Mouse (Mus musculus) brain, embryonic 14.5 days (tissue): Measurements from ENCODE around the gene Nxn.

Source experiments
- CTCF ChIP-seq: fragments of 200-500 bp; IDR thresholded peaks from 2 replicates; pipeline ENCODE4 v1.5.1; 2012; ENCODE audit warnings: inconsistent platforms, mild to moderate bottlenecking, moderate library complexity, borderline replicate concordance; ENCODE audit not compliant: insufficient read depth, insufficient read length; ENCODE audit errors: extremely low read depth
- POLR2A ChIP-seq: fragments of 200-500 bp; IDR thresholded peaks from 2 replicates; pipeline ENCODE4 v1.6.1; 2012; ENCODE audit warnings: mild to moderate bottlenecking, inconsistent platforms, borderline replicate concordance; ENCODE audit not compliant: poor library complexity, insufficient read depth, insufficient read length, severe bottlenecking; ENCODE audit errors: extremely low read depth

DNA sequence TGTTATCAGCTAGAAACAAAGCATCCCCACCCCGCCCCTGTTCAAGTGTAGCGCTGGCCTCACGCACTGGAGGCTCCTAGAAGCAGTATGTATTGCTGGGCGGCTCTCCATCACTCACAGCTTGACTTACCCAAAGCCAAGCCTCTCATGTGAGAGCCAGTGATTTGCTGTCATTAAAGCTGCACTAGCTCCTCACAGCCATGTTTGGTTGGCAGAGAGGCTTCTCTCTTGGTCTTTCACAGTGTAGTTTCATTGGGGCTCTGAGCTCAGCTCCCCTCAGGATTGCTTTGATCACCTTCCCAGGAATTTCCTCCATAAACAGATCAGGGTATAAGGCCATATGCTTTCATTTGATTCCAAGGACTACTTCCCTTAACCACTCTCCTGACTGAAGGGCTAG, 14.3 kb upstream of the Nxn start:
- no peak for TF ChIP-seq CTCF
- TF ChIP-seq POLR2A: no peak
